Mouse (Mus musculus): ENCODE results near the gene Cphx2. TPM values are rescaled to one million over a fixed set of nuclear protein-coding genes. Genes with fewer than 3 reads are reported as not detected.

Gene Cphx2
- not detected for polyA plus RNA-seq (2014; fragmentation: Illumina TruSeq; extraction: RNeasy Lipid Tissue Mini Kit (QIAGEN cat#74804))

GRCm38 (mm10) chr14:26081216-26081615 is at the start of gene Cphx2:
Gene Cphx2, plus strand, starts transcription at chr14:26081516.

GRCm38 (mm10) chr14:26042611-26043010 is 38.7 kb upstream of the Cphx2 start, which contains the start of gene Gm9780:
Gene Gm9780, minus strand, starts transcription at chr14:26042711.

GRCm38 (mm10) chr14:26067325-26067633 is 14.0 kb upstream of the Cphx2 start, which contains the start of gene Tmem254c:
Gene Tmem254c, minus strand, starts transcription at chr14:26067355.

GRCm38 (mm10) chr14:26081997-26082396 is 681 bp downstream of the Cphx2 start, which contains the start of gene Cphx3:
Gene Cphx3, plus strand, starts transcription at chr14:26082297.

GRCm38 (mm10) chr14:26118150-26118549 is 36.8 kb downstream of the Cphx2 start, which contains the start of gene Duxbl2:
Gene Duxbl2, plus strand, starts transcription at chr14:26118349.

Other genes with a start within 250 kb of the Cphx2 start
- gene Anxa11, start 239.4 kb upstream of the Cphx2 start, polyA plus RNA-seq (2014; fragmentation: Illumina TruSeq; extraction: RNeasy Lipid Tissue Mini Kit (QIAGEN cat#74804)) = 13.0 TPM
- not detected for gene Plac9a, start 178.4 kb upstream of the Cphx2 start, polyA plus RNA-seq (2014; fragmentation: Illumina TruSeq; extraction: RNeasy Lipid Tissue Mini Kit (QIAGEN cat#74804))
- 16.9 TPM for gene Tmem254a, start 153.8 kb upstream of the Cphx2 start, polyA plus RNA-seq (2014; fragmentation: Illumina TruSeq; extraction: RNeasy Lipid Tissue Mini Kit (QIAGEN cat#74804))
- gene Cphx1, start 143.2 kb upstream of the Cphx2 start, polyA plus RNA-seq (2014; fragmentation: Illumina TruSeq; extraction: RNeasy Lipid Tissue Mini Kit (QIAGEN cat#74804)) = 10.7 TPM
- 1.5 TPM for gene Duxbl1, start 102.9 kb upstream of the Cphx2 start, polyA plus RNA-seq (2014; fragmentation: Illumina TruSeq; extraction: RNeasy Lipid Tissue Mini Kit (QIAGEN cat#74804))
- gene Gm9780, start 38.8 kb upstream of the Cphx2 start, polyA plus RNA-seq (2014; fragmentation: Illumina TruSeq; extraction: RNeasy Lipid Tissue Mini Kit (QIAGEN cat#74804)) = 5.3 TPM
- gene Tmem254c, start 14.2 kb upstream of the Cphx2 start, polyA plus RNA-seq (2014; fragmentation: Illumina TruSeq; extraction: RNeasy Lipid Tissue Mini Kit (QIAGEN cat#74804)) = not detected
- 2.3 TPM for gene Cphx3, start 781 bp downstream of the Cphx2 start, polyA plus RNA-seq (2014; fragmentation: Illumina TruSeq; extraction: RNeasy Lipid Tissue Mini Kit (QIAGEN cat#74804))
- 8.2 TPM for gene Duxbl2, start 36.8 kb downstream of the Cphx2 start, polyA plus RNA-seq (2014; fragmentation: Illumina TruSeq; extraction: RNeasy Lipid Tissue Mini Kit (QIAGEN cat#74804))
- gene Plac9b, start 101.0 kb downstream of the Cphx2 start, polyA plus RNA-seq (2014; fragmentation: Illumina TruSeq; extraction: RNeasy Lipid Tissue Mini Kit (QIAGEN cat#74804)) = not detected
- gene Tmem254b, start 125.5 kb downstream of the Cphx2 start, polyA plus RNA-seq (2014; fragmentation: Illumina TruSeq; extraction: RNeasy Lipid Tissue Mini Kit (QIAGEN cat#74804)) = 44.2 TPM
- 3.9 TPM for gene Duxbl3, start 176.4 kb downstream of the Cphx2 start, polyA plus RNA-seq (2014; fragmentation: Illumina TruSeq; extraction: RNeasy Lipid Tissue Mini Kit (QIAGEN cat#74804))